Mouse (Mus musculus) small intestine, adult 2 months (tissue): ENCODE data around the gene Fsip1.

Source experiments
- CTCF ChIP-seq: fragments of 200-500 bp; IDR thresholded peaks from 2 replicates; pipeline ENCODE4 v1.5.1; 2012; ENCODE audit warnings: low read depth, mild to moderate bottlenecking, control low read depth, inconsistent platforms, low read length, moderate library complexity, mixed read lengths; ENCODE audit not compliant: insufficient replicate concordance, insufficient read length; ENCODE audit errors: extremely low read depth
- POLR2A ChIP-seq: fragments of 200-500 bp; IDR thresholded peaks from 2 replicates; pipeline ENCODE4 v1.6.1; 2012; ENCODE audit warnings: low read depth, mild to moderate bottlenecking, control low read depth, inconsistent platforms, low read length, moderate library complexity

DNA sequence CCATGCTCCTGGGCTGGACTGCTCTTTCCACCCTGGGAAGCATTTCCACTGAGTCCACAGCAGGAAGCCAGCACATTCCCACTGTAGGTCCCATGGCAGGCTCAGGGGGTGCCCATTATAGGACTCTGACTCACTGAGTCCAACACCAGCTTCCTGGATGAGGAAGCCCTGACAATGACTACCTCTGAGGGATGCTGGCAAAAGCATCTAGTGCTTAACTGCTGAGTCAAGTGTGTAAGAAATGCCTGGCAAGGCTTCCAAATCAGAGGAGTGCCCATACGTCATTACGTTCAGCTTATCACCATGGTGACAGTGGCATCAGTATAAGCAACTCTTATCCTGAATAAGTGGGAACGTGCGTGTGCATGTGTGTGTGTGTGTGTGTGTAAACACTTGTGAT lies 30.9 kb upstream of the Fsip1 start:
- TF ChIP-seq CTCF (no peak), POLR2A (no peak)
